In genomic region chr10:91180301-91180700, GRCm38 (mm10) we compare ENCODE assay signal across 8 mouse cellular contexts. TPM values are rescaled to one million over a fixed set of nuclear protein-coding genes. Genes with fewer than 3 reads are reported as not detected.
DNase-seq lines count a peak whose midpoint lies in the region; ATAC-seq and TF ChIP-seq lines count a peak whose summit lies in the region.

No protein-coding gene starts in this region.

- peaks cover 5% of the 10 kb centered on the region for H3K4me1 ChIP-seq in forebrain, postnatal 0 days (ENCODE audit: insufficient read depth)
- peaks cover 56% of the 10 kb centered on the region for H3K4me1 ChIP-seq in liver, embryonic 13.5 days (replicated peaks)

- no peak for ATAC-seq in forebrain, postnatal 0 days
- no peak for ATAC-seq in liver, embryonic 13.5 days (ENCODE audit: low read depth)

- peak overlapping the region; percentile 51 for H3K4me3 ChIP-seq in forebrain, postnatal 0 days (ENCODE audit: low read depth, low read length)
- H3K4me3 ChIP-seq in liver, embryonic 13.5 days (replicated peaks), result peak overlapping the region; percentile 66

- DNase-seq in heart, adult 11 months, result peak; percentile 90
- no peak for DNase-seq in heart, postnatal 25 days (ENCODE audit: low spot score)
- peak; percentile 47 for DNase-seq in Muller cell, postnatal 12 days (ENCODE audit: inconsistent ontology term)
- no peak for DNase-seq in forebrain, postnatal 0 days
- DNase-seq in liver, embryonic 13.5 days, result no peak
- DNase-seq in left cerebral cortex, adult 18-20 months (ENCODE audit: low spot score in 2 of 2), result no peak
- DNase-seq in left cerebral cortex, adult 8-10 months (ENCODE audit: low spot score in 2 of 2), result no peak
- DNase-seq in urinary bladder, postnatal 36 days (ENCODE audit: low spot score in 2 of 2), result no peak

- no peak for TF ChIP-seq CTCF in forebrain, postnatal 0 days (IDR thresholded peaks at IDR 0.05; ENCODE audit: low read depth)

- H3K9me3 ChIP-seq in forebrain, postnatal 0 days (ENCODE audit: low read length), result no peaks in the 10 kb centered on the region
- no peaks in the 10 kb centered on the region for H3K9me3 ChIP-seq in liver, embryonic 13.5 days (replicated peaks)

- H3K4me2 ChIP-seq in forebrain, postnatal 0 days (ENCODE audit: low read depth), result peak overlapping the region; percentile 44
- H3K4me2 ChIP-seq in liver, embryonic 13.5 days, result peak overlapping the region; percentile 75

- intact Hi-C loops in heart, postnatal 25 days (cut with DNase I), result loop anchor here (10.0 kb wide), 1 partner anchor 1834 kb away; no protein-coding TSS in a partner anchor

- H3K36me3 ChIP-seq in forebrain, postnatal 0 days (ENCODE audit: insufficient read depth), result no peaks in the 10 kb centered on the region
- no peaks in the 10 kb centered on the region for H3K36me3 ChIP-seq in liver, embryonic 13.5 days

- H3K9ac ChIP-seq in forebrain, postnatal 0 days, result no peak overlapping the region
- peak overlapping the region; percentile 81 for H3K9ac ChIP-seq in liver, embryonic 13.5 days

- 17% methylated on average over 7 of the region's 7 CpGs for WGBS in forebrain, postnatal 0 days
- 47% methylated on average over 7 of the region's 7 CpGs for WGBS in liver, embryonic 13.5 days (ENCODE audit: insufficient replicate concordance)

- no peak overlapping the region for H3K27ac ChIP-seq in forebrain, postnatal 0 days (ENCODE audit: low read depth, low read length)
- peak overlapping the region; percentile 98 for H3K27ac ChIP-seq in liver, embryonic 13.5 days

- no peaks in the 10 kb centered on the region for H3K27me3 ChIP-seq in forebrain, postnatal 0 days (ENCODE audit: insufficient read depth, low read length)
- no peaks in the 10 kb centered on the region for H3K27me3 ChIP-seq in liver, embryonic 13.5 days

RNA-seq across cellular contexts. Expression of gene Tmpo, which starts 0.8 kb away (rescaled TPM):
- total RNA-seq in heart, postnatal 25 days (2021), result 10 to 100 TPM; 40.1 to 45.7 TPM
- 126 and 149 TPM in 2 replicates for total RNA-seq in forebrain, postnatal 0 days (2014; rRNA removed)
- 61.3 and 62.8 TPM in 2 replicates for polyA plus RNA-seq in forebrain, postnatal 0 days (2015; fragmentation: Nextera tagmentation; extraction: Ambion mirVana)
- polyA plus RNA-seq in liver, embryonic 13.5 days (2015; fragmentation: Nextera tagmentation; extraction: Ambion mirVana), result 131 and 169 TPM in 2 replicates
- total RNA-seq in left cerebral cortex, adult 18-20 months (2021), result 10 to 100 TPM; 44.1 to 49.8 TPM
- total RNA-seq in left cerebral cortex, adult 8-10 months (2022), result 10 to 100 TPM; 38.4 to 51.0 (median 45.2) TPM

RNA-seq across cellular contexts. Expression of gene Slc25a3, which starts 56.4 kb away (rescaled TPM):
- total RNA-seq in heart, postnatal 25 days (2021), result 1,000 to 10,000 TPM; 2,502 to 2,645 TPM
- 321 and 336 TPM in 2 replicates for total RNA-seq in forebrain, postnatal 0 days (2014; rRNA removed)
- 529 and 607 TPM in 2 replicates for polyA plus RNA-seq in forebrain, postnatal 0 days (2015; fragmentation: Nextera tagmentation; extraction: Ambion mirVana)
- polyA plus RNA-seq in liver, embryonic 13.5 days (2015; fragmentation: Nextera tagmentation; extraction: Ambion mirVana), result 283 and 285 TPM in 2 replicates
- 100 to 1,000 TPM; 557 to 570 TPM for total RNA-seq in left cerebral cortex, adult 18-20 months (2021)
- 100 to 1,000 TPM; 531 to 567 (median 564) TPM for total RNA-seq in left cerebral cortex, adult 8-10 months (2022)

Comparison
In these comparisons a context has a peak if more than half of its experiments do, and no peak if none do; other contexts are left out.
1. DNase-seq: peak in heart, adult 11 months (single experiment) and Muller cell, postnatal 12 days (single experiment); none in heart, postnatal 25 days (single experiment), forebrain, postnatal 0 days (single experiment), liver, embryonic 13.5 days (single experiment), left cerebral cortex, adult 18-20 months (0 of 2), left cerebral cortex, adult 8-10 months (0 of 2) and urinary bladder, postnatal 36 days (0 of 2).